Mouse (Mus musculus): ENCODE measurements at regions not wholly inside any gene's neighbourhood (a gene's known extent, or its start where the extent isn't known, plus 50 kb on each side); places are given as distances from the start of the nearest gene placed in this dataset.

DNA sequence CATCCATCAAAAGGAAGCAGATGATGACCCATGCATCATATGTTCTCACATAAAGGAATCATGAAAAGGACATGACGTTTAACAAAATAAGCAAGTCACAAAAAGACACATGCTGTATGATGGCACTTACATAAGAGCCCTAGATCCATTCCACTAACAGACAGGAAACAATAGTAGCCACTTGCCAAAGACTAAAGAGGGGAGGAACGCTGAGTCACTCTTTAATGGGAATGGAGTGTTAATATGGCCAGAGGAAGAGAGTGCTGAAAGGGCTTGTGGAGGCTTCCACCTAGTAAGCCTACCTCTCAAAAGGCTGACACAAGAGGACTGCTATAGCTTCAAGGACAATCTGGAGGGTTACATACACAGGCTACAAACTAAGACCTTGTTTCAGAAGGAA is 308.2 kb upstream of the Trib2 start:
- TF ChIP-seq POLR2A (IDR thresholded peaks at IDR 0.05; ENCODE audit: borderline replicate concordance, low read depth, low read length) = no peak
- no peak for TF ChIP-seq CTCF (IDR thresholded peaks at IDR 0.05; ENCODE audit: low read depth, low read length)
- H3K4me1 ChIP-seq (ENCODE audit: control insufficient read depth, insufficient read depth, low read length) = peaks cover 2% of the 10 kb centered on the region; the same call in 1 of the 2 replicates
- H3K4me3 ChIP-seq (ENCODE audit: insufficient read depth, low read length) = no peak overlapping the region
- no peak overlapping the region for H3K27ac ChIP-seq (ENCODE audit: insufficient read depth, low read depth, low read length)

DNA sequence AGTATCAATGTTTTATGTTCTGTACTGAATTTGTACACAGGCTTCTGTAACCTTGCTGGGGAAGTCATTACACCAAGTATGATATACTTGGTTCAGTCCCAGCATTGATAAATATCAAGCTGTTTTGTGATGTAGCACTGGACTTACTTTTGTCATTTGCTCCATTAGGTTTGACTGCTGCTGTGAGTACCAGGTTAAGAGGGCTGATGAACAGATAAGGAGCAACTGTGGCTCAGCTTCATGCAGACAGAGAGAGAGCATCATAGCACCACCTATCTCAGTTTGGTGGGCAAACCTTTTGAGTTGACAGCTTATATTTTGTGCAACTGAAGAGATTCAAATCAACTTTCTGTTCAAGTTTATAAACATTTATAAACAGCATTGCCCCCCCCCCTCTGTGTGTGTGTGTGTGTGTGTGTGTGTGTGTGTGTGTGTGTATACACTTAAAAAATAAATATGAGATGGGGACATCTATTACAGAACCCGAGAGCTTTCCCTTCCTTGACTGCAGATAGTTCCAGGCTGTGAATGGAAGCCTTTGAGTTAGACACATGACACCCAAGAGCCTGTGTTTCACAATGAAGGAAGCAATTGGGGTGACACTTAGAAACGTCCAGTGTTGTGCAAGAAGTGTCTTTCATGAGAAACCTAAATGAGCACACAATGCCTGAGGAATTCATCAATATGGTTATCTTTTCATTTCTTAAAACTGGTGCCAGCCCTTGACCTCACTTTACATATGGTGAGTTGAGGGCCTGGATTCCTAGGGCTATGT is 305.8 kb upstream of the Trib2 start:
- H3K4me3 ChIP-seq (ENCODE audit: insufficient read depth, low read length) = no peak overlapping the region
- no peak for TF ChIP-seq POLR2A (IDR thresholded peaks at IDR 0.05; ENCODE audit: borderline replicate concordance, low read depth, low read length)
- no peak for TF ChIP-seq CTCF (IDR thresholded peaks at IDR 0.05; ENCODE audit: low read depth, low read length)

DNA sequence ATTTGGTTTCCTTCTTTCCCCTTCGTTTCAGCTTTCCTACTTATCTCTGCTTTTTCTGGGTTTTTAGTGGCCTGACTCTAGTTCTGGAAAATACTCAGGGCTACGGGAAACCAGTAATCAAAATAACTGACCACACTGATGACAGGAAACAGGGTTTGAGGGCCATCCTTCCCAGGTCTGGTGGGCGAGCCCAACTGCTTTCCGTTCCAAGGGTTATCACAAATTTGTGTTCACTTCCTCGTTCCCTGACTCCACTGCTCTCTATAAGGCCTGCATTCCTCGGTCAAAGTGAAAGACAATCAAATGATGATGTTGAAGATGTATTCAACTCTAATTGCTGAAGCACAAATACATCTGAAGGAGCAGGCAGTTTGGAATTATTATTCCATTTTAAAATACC is 305.1 kb upstream of the Trib2 start:
- TF ChIP-seq POLR2A (IDR thresholded peaks at IDR 0.05; ENCODE audit: borderline replicate concordance, low read depth, low read length) (no peak), CTCF (IDR thresholded peaks at IDR 0.05; ENCODE audit: low read depth, low read length) (no peak)
- H3K4me1 ChIP-seq (ENCODE audit: control insufficient read depth, insufficient read depth, low read length) = peaks cover 2% of the 10 kb centered on the region; the same call in 1 of the 2 replicates
- H3K4me3 ChIP-seq (ENCODE audit: insufficient read depth, low read length) = no peak overlapping the region
- H3K27ac ChIP-seq (ENCODE audit: insufficient read depth, low read depth, low read length) = no peak overlapping the region

More for the DNA sequence above, 305.8 kb upstream of the Trib2 start:
- Histone ChIP-seq H3K4me1 (ENCODE audit: control insufficient read depth, insufficient read depth, low read length) (peaks cover 2% of the 10 kb centered on the region; the same call in 1 of the 2 replicates), H3K27ac (ENCODE audit: insufficient read depth, low read depth, low read length) (no peak overlapping the region)

DNA sequence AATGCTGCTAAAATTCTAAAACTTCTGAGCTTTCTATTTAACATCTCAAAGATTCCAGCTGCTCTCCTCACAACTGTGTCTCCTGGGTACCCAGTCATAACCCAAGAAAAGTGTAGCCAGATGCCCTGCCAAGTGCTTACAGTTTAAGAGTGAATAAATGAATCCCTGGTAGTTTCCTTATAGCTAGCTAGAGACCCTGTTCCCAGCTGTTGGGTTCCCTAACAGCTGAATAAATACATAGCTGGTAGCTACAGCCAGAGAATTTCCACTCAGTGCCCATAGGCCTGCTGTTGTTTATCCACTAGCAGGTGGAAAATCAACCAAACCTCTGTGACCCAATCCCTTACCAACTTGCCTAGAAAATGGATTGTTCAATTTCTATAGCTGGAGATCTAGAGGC is 302.0 kb upstream of the Trib2 start:
- H3K27ac ChIP-seq (ENCODE audit: insufficient read depth, low read depth, low read length) = no peak overlapping the region
- no peak for TF ChIP-seq CTCF (IDR thresholded peaks at IDR 0.05; ENCODE audit: low read depth, low read length)
- TF ChIP-seq POLR2A (IDR thresholded peaks at IDR 0.05; ENCODE audit: borderline replicate concordance, low read depth, low read length) = no peak
- no peak overlapping the region for H3K4me3 ChIP-seq (ENCODE audit: insufficient read depth, low read length)
- H3K4me1 ChIP-seq (ENCODE audit: control insufficient read depth, insufficient read depth, low read length) = peaks cover 2% of the 10 kb centered on the region; the same call in 1 of the 2 replicates

DNA sequence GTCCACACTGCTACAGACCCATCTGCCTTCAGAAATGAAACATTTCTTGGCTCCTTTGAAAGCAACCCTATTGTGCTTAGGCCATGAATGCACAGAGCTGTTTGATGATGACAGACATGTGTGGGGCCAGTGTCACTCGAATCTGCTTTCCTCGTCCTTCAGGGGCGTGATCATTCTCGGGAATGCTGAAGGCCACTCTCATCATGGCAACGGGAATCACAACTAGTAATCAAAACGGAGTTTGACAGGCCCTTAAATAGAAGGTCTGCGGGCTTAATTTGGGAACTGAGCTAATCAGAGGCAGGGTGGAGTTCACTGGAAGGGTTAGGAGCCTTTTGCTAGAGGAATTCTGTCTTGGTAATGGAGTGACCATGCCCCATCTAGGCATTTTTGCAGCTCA is 290.2 kb upstream of the Trib2 start:
- TF ChIP-seq POLR2A (IDR thresholded peaks at IDR 0.05; ENCODE audit: borderline replicate concordance, low read depth, low read length) = no peak
- TF ChIP-seq CTCF (IDR thresholded peaks at IDR 0.05; ENCODE audit: low read depth, low read length) = no peak
- Histone ChIP-seq H3K27ac (ENCODE audit: insufficient read depth, low read depth, low read length) (no peak overlapping the region), H3K4me3 (ENCODE audit: insufficient read depth, low read length) (no peak overlapping the region), H3K4me1 (ENCODE audit: control insufficient read depth, insufficient read depth, low read length) (no peaks in the 10 kb centered on the region)

DNA sequence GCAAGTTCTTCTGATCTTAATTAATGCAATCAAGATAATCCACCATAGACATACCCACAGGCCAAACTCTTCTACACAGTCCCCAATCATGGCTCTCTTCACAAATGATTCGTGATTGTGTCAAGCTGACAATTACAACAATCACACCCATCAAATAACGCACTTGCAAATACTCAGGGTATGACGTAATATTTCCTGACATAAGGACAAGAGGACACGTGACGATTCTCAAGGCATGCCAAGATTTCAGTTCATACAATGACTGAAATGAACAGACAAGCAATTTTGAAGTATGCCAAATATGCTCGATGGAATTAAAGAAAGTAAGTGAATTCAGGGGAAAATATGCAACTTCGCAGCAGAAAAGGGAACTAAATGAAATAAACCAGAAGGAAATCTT is 282.1 kb upstream of the Trib2 start:
- no peak for TF ChIP-seq CTCF (IDR thresholded peaks at IDR 0.05; ENCODE audit: low read depth, low read length)
- TF ChIP-seq POLR2A (IDR thresholded peaks at IDR 0.05; ENCODE audit: borderline replicate concordance, low read depth, low read length) = no peak
- Histone ChIP-seq H3K27ac (ENCODE audit: insufficient read depth, low read depth, low read length) (no peak overlapping the region), H3K4me1 (ENCODE audit: control insufficient read depth, insufficient read depth, low read length) (no peaks in the 10 kb centered on the region), H3K4me3 (ENCODE audit: insufficient read depth, low read length) (no peak overlapping the region)

DNA sequence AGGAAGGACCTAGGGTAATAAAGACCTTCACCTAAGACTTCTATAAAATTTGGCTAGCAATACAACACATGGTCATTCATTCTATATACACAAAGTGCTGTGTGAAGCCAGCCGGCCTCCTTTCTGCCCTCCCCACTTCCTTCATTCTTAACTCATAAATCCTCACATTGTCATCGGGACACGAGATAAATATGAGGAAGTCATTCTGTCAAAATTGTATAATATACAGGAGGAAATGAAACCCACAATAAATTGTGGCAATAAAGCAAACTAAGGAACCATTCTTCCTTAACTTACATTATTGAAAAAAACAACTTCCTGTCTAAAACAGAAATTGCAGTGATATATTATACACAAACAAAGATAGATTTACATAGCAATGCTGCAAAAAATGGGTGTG is 275.9 kb upstream of the Trib2 start:
- no peak for TF ChIP-seq POLR2A (IDR thresholded peaks at IDR 0.05; ENCODE audit: borderline replicate concordance, low read depth, low read length)
- TF ChIP-seq CTCF (IDR thresholded peaks at IDR 0.05; ENCODE audit: low read depth, low read length) = no peak
- Histone ChIP-seq H3K27ac (ENCODE audit: insufficient read depth, low read depth, low read length) (no peak overlapping the region), H3K4me1 (ENCODE audit: control insufficient read depth, insufficient read depth, low read length) (peaks cover 14% of the 10 kb centered on the region), H3K4me3 (ENCODE audit: insufficient read depth, low read length) (no peak overlapping the region)

DNA sequence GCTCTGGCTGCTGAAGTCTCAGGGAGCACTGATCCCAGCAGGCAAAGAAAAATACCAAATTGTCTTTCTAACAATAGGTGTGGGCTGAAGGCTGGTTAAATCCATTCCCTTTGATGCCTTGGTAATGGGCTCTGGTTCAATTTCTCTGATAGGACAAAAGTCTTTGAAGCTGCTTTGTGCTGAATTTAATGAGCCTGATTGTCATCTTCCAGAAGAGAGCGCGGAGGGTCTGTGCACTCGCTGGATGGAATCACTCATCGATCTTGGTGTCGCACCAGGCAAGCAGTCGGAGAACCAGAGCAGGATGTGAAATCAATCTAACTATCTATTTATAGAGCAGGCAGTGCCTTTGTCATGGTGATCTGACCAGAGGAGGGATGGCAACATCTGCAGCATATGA is 274.6 kb upstream of the Trib2 start:
- Histone ChIP-seq H3K27ac (ENCODE audit: insufficient read depth, low read depth, low read length) (no peak overlapping the region), H3K4me3 (ENCODE audit: insufficient read depth, low read length) (no peak overlapping the region), H3K4me1 (ENCODE audit: control insufficient read depth, insufficient read depth, low read length) (peaks cover 14% of the 10 kb centered on the region)
- no peak for TF ChIP-seq POLR2A (IDR thresholded peaks at IDR 0.05; ENCODE audit: borderline replicate concordance, low read depth, low read length)
- TF ChIP-seq CTCF (IDR thresholded peaks at IDR 0.05; ENCODE audit: low read depth, low read length) = no peak

DNA sequence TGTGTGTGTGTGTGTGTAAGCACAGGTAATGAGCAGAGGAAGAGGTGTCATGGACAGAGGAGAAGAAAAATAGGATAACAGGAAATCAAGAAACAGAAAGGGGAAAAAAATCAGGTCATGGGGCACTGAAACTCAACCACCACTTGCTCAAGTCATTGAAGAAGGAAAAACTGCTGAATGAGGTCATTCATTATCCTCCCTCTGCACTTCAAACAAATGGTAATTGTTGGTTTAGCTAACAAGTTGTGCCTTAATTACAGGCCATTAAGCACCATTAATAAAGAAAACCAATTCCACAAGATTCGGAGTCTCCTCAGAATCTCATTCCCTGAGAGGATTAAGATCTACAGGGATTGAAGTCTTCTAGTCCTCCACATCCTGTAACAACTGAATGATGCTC is 266.5 kb upstream of the Trib2 start:
- no peak overlapping the region for H3K27ac ChIP-seq (ENCODE audit: insufficient read depth, low read depth, low read length)
- no peaks in the 10 kb centered on the region for H3K4me1 ChIP-seq (ENCODE audit: control insufficient read depth, insufficient read depth, low read length)
- no peak overlapping the region for H3K4me3 ChIP-seq (ENCODE audit: insufficient read depth, low read length)
- TF ChIP-seq POLR2A (IDR thresholded peaks at IDR 0.05; ENCODE audit: borderline replicate concordance, low read depth, low read length) = no peak
- no peak for TF ChIP-seq CTCF (IDR thresholded peaks at IDR 0.05; ENCODE audit: low read depth, low read length)

DNA sequence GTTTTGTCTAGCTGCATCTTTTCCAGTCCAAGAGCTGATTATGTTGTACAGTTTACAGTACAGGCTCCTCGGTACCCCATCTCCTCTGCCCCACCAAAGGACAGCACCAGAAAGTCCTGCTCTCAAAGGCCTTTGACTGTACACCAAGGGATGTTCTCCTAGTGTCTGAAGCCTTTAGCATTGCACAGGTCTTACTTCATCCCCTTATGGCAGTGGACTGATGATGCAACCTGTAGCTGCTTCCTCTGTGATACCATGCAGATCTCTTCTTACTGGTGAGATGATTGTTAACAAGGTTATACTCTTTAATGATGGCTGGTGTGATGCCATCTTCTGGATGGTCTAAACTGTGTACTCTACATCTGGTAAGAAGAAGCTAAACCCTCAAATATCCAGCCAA is 260.5 kb upstream of the Trib2 start:
- H3K27ac ChIP-seq (ENCODE audit: insufficient read depth, low read depth, low read length) = no peak overlapping the region
- H3K4me1 ChIP-seq (ENCODE audit: control insufficient read depth, insufficient read depth, low read length) = no peaks in the 10 kb centered on the region
- H3K4me3 ChIP-seq (ENCODE audit: insufficient read depth, low read length) = no peak overlapping the region
- TF ChIP-seq POLR2A (IDR thresholded peaks at IDR 0.05; ENCODE audit: borderline replicate concordance, low read depth, low read length) = no peak
- TF ChIP-seq CTCF (IDR thresholded peaks at IDR 0.05; ENCODE audit: low read depth, low read length) = no peak
